Mouse (Mus musculus) left cerebral cortex, adult 6 months (tissue): ENCODE measurements around the gene Exosc1. TPM values are rescaled to one million over a fixed set of nuclear protein-coding genes. Genes with fewer than 3 reads are reported as not detected.

Experiments used
- long read RNA-seq, 2 experiments: library from polyadenylated mRNA; unstranded; transcript quantifications; one replicate each; pipeline ENCODE4 v2.0.0; 2019 to 2020
- polyA plus RNA-seq: library from polyadenylated mRNA; unstranded; fragments of <200 nt; fragmentation: Nextera tagmentation; gene quantifications from 2 replicates; pipeline ENCODE4 v1.2.3, GENCODE M21; 2021

The Exosc1 gene
- 47.8 and 54.7 TPM in 2 replicates for polyA plus RNA-seq
- long read RNA-seq, experiment 1, transcript Exosc1-201 (8 exons, 1,018 nt): major isoform, 26 of 42 reads
- long read RNA-seq, experiment 1, partial matches to known transcripts: 3 of 42 reads
- long read RNA-seq, experiment 1, other reads (novel, unspliced or antisense): 12 of 42 reads
- long read RNA-seq, experiment 2, transcript Exosc1-201 (8 exons, 1,018 nt): major isoform, 34 of 53 reads
- long read RNA-seq, experiment 2, partial matches to known transcripts: 6 of 53 reads
- long read RNA-seq, experiment 2, other reads (novel, unspliced or antisense): 12 of 53 reads

GRCm38 (mm10) chr19:41933179-41934086 is at the start of gene Exosc1, which contains the start of gene Zdhhc16:
TSS of gene Exosc1 (minus strand) at chr19:41933423.
TSS of gene Zdhhc16 (plus strand) at chr19:41933480.

GRCm38 (mm10) chr19:41981595-41981927 is 48.3 kb upstream of the Exosc1 start, which contains the start of gene Ubtd1:
TSS of gene Ubtd1 (plus strand) at chr19:41981763.

GRCm38 (mm10) chr19:41980819-41981594 is 47.8 kb upstream of the Exosc1 start, which contains the start of gene Mms19:
TSS of gene Mms19 (minus strand) at chr19:41981157.

GRCm38 (mm10) chr19:41911178-41912073 is 21.8 kb downstream of the Exosc1 start, which contains the start of gene Pgam1:
TSS of gene Pgam1 (plus strand) at chr19:41911923.

GRCm38 (mm10) chr19:41895460-41896318 is 37.5 kb downstream of the Exosc1 start, which contains the start of gene Rrp12:
TSS of gene Rrp12 (minus strand) at chr19:41896173.

Other genes starting within 250 kb of the Exosc1 start
- 7.8 and 9.1 TPM in 2 replicates for gene Slit1, start 189.8 kb downstream of the Exosc1 start, polyA plus RNA-seq
- 0.88 and 1.3 TPM in 2 replicates for gene Arhgap19, start 131.4 kb downstream of the Exosc1 start, polyA plus RNA-seq
- gene Frat1, start 103.5 kb downstream of the Exosc1 start, polyA plus RNA-seq: 38.8 and 67.3 TPM in 2 replicates
- gene Frat2, start 85.3 kb downstream of the Exosc1 start, polyA plus RNA-seq: 0.47 and 2.9 TPM in 2 replicates
- 9.4 and 10.5 TPM in 2 replicates for gene Rrp12, start 37.2 kb downstream of the Exosc1 start, polyA plus RNA-seq
- 796 and 831 TPM in 2 replicates for gene Pgam1, start 21.5 kb downstream of the Exosc1 start, polyA plus RNA-seq
- gene Zdhhc16, start 57 bp upstream of the Exosc1 start, polyA plus RNA-seq: 33.6 and 40.0 TPM in 2 replicates
- 7.5 and 9.4 TPM in 2 replicates for gene Mms19, start 47.7 kb upstream of the Exosc1 start, polyA plus RNA-seq
- gene Ubtd1, start 48.3 kb upstream of the Exosc1 start, polyA plus RNA-seq: 4.6 and 7.3 TPM in 2 replicates
- 0.73 and 0.74 TPM in 2 replicates for gene Ankrd2, start 102.6 kb upstream of the Exosc1 start, polyA plus RNA-seq
- 0.40 and 0.59 TPM in 2 replicates for gene Hoga1, start 112.2 kb upstream of the Exosc1 start, polyA plus RNA-seq
- gene 4933411K16Rik, start 118.8 kb upstream of the Exosc1 start, polyA plus RNA-seq: not detected in 2 replicates
- 54.3 and 60.6 TPM in 2 replicates for gene Morn4, start 152.9 kb upstream of the Exosc1 start, polyA plus RNA-seq
- gene Pi4k2a, start 157.0 kb upstream of the Exosc1 start, polyA plus RNA-seq: 9.2 and 12.7 TPM in 2 replicates
- gene Avpi1, start 195.6 kb upstream of the Exosc1 start, polyA plus RNA-seq: 87.6 and 90.4 TPM in 2 replicates
- gene Marveld1, start 214.0 kb upstream of the Exosc1 start, polyA plus RNA-seq: 0.91 and 1.5 TPM in 2 replicates
- gene Zfyve27, start 230.5 kb upstream of the Exosc1 start, polyA plus RNA-seq: 13.5 and 20.6 TPM in 2 replicates